Mouse (Mus musculus): Measurements from ENCODE around the gene Foxn1.

Foxn1 gene

DNA sequence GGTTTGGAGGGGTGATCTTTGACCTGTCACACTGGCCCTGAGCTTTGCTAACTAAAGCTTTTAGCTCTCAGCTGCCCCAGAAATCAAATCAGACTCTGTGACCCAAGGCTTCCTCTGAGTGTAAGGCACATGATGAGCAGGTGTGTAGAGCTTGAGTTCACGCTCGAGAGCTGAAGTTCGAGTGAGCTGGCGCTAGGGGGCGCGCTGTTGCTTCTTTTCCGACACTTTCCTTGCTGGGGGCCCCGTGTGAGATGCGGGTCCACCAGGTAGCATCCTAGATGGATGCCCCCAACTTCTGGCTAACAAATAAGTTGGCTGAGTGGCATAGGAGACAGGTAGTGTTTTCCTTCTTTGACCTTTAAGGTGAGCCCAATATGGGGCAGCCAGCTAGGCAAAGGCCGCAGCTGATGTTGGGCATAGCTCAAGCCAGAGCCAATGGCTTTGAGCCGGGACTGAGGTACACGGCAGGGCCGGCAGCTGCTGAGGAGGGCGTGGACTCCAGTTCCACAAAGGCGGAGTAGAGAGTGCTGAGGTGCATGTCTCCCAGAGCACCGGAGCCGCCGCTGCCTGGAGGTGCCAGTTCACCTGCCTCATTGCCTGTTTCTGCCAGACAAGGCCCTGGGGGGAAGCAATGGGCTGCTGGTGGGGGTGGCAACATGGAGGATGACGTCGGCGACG lies 27.9 kb downstream of the Foxn1 start:
- no peak for DNase-seq (ENCODE audit: low spot score)

DNA sequence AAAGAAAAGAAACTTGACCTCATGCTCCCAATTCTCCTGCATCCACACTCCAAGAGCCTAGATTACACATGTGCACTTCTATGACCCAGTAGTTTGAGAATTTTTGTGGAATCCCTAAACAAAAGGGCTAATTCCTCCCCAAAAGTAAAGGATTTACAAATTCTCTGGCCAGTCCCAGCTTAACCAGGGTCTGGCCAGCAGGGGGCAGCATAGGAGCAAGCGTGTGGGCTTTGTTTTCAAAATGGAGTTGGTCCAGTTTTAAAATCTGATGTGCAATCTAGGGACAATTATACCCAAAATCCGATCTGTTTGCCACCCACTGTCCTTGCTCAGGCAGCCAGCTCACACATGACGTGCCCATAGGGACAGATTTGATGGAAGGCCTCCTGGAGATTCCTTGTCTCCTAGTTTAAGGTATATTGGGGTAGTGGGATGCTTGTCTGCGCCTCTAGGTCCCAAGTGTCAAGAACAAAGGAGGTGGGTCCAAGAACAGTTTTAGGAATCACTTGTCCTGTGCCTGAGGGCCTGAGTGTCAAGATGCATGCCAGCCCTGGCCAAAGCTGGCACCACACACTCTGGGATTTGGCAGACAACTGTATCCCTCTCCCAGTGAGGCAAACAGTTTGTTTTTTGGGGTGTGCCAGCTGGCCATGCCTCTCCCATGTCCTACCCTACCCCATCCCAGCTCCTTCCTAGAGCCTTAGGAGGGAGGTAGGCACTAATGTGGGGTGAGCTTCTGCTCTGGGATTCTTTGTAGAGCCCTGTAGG lies 30.7 kb downstream of the Foxn1 start:
- DNase-seq (ENCODE audit: low spot score): peak; percentile 72

DNA sequence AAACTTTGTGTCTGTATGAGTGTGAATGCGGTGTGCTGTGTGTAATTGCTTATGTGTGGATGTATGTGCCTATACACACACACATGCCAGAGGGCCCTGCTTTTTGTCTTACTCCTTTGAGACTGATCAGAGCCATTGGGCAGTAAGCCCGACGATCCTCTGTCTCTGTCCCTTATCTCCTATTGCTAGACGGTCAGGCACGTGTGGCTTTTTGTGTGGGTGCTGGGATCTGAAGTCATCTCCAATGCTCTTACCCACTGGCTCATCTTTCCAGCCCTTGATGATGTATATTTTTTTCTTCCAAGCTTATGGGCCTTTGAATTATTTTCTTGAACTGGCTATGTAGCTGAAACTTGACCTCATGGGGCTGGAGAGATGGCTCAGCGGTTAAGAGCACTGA lies 31.5 kb downstream of the Foxn1 start:
- no peak for DNase-seq (ENCODE audit: low spot score)

DNA sequence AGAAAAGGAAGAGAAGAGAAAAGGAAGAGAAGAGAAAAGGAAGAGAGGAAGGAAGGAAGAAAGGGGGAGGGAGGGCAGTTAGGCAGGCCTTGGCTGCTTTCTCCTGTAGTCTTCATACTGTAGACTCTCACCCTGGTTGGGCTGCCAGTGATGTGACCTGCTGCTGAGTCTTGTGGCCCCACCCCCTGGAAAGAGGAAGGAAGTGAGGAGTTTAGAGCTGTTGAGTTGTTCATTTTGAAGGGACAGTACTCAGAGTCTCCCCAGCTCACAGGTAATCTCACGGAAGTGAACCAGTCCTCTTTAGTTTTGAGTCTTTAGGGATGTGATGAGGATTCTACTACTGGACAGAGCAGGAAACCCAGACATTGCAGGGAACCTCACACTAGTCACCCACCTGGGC lies 33.3 kb downstream of the Foxn1 start:
- no peak for DNase-seq (ENCODE audit: low spot score)

DNA sequence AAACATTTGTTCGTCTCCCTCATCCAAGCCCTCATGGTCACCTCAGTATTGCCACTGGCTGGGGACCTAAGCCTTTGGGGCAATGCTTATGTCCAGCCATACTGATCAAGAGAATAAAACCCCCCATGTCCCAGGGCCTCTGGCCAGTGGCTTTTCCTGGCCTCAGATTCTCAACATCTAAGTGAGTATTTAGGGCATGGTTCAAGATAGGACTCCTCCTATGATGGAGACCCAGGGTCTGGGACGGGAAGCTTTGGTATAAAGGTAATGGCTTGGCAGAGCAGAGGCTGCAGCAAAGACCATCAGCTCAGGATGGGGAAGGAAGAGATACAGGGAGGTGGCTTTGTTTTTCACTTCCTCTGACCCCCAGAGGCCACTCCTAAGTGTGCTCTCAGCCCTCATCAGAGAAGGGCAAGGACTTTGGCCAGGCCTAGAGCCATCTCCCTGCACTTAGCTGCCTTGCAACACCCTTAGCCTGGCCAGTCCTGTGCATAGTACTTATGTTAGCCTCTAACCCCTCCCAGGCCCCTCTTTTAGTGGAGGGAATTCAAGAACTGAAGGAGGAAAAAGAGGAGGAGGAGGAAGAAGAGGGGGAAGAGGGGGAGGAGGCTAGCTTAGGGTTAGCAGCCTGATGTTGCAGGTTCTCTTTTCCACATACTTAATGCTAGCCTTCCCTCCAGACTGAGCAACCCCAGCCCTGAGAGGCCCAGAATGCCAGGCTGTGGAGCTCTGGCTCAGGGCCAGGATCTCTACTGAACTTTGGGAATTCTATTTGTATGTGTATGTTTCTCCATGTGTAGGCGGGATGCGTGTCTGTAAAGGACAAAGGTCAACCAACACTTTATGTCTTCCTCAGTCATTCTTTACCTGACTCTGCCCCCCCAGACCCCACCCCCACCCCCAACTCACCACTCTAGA lies 36.7 kb downstream of the Foxn1 start:
- DNase-seq (ENCODE audit: low spot score): no peak

DNA sequence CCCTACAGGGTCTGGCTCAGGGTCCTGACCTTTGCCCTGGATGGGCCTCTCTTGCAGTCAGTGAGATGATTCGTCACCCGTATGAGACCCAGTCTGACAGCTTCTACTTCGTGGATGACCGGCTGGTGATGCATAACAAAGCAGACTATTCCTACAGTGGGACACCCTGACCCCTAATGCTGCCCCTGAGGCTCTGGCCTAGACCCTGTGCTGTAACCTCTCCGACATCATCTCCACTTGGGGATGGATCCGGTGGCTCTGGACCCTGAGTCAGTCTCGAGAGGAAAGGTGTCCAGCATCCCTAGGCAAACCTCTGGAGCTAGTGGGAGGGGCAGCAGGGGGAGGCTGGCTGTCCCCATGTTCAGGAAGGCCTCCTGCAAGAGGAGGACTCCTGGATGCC lies 37.9 kb downstream of the Foxn1 start:
- DNase-seq (ENCODE audit: low spot score): no peak

DNA sequence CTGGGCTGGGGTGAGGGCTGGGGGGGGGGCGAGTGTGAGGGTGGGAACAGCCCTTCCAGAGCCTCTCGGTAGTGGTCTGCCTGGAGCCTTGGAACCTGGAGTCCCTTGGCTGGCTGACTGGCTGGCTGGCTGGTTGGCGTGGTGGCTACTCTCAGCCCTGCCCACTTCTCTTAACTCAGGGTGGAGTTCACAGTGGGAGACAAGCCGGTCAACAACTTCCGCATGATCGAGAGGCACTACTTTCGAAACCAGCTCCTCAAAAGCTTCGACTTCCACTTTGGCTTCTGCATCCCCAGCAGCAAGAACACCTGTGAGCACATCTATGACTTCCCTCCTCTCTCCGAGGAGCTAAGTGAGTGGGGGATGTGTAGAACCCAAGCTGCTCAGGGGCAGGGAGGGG lies 38.5 kb downstream of the Foxn1 start:
- DNase-seq (ENCODE audit: low spot score): no peak

DNA sequence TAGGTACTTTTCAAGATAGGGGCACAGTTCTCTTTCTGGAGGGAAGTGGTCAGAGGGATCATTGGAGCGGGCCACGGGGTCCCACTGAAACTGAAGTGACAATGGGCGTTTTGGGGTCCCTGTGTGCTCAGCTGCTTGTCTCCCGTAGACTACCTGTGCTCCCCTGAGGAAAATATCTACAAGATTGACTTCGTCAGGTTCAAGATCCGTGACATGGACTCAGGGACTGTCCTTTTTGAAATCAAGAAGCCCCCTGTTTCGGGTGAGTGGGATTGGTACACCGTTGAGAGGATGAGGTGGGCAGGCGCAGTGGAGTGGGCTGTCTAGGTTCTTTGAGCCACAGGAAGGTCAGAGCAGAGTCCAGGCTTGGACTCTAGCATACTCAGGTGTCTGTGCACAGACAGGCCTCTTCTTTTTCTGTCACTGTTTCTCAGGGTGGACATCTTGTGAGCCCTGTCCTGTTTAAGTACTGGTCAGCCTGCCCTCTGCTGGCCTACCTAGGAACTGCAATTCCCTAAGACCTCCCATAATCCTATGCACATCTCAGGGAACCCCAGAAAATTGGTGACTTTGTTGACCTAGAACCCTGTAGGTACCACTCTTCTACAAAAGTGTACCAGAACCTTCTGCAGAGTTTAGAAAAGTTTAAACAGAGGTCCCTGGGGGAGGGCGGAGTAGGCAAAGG lies 39.1 kb downstream of the Foxn1 start:
- peak; percentile 80 for DNase-seq (ENCODE audit: low spot score)

DNA sequence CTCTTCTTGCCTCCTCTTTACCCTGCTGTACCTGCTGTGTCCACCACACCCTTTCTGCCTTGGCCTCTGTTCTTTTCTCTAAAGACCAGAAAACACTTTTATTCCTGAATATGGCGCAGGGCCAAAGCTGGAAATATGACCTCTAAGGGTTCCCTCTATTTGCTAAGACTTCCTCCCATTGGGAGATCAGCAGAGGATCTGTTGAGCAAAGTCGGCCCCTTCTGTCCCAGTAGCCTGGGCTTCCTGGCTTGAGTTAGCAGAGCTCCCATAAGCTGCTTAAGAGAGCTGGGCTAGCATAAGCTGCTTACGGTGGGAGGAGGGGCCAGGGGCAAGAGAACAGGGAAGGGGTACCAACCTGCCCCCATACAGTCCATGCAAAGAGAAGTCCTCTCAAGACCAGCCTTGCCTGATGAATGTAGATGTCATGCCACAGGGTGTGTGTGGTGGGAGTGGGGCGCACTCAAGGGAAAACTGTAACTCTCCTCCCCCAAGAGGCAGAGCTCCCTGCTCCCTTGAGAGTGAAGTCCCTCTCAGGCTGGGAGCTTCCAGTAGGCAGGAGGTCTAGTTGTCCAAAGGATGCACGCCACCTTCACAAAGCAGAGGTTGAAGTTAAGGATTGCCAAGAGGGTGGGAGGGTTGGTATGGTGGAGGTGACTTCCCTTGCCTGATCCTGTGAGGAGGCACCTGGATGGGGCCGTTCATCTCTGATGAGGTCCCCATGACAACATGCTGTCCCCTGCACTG lies 39.9 kb downstream of the Foxn1 start:
- DNase-seq (ENCODE audit: low spot score): no peak

DNA sequence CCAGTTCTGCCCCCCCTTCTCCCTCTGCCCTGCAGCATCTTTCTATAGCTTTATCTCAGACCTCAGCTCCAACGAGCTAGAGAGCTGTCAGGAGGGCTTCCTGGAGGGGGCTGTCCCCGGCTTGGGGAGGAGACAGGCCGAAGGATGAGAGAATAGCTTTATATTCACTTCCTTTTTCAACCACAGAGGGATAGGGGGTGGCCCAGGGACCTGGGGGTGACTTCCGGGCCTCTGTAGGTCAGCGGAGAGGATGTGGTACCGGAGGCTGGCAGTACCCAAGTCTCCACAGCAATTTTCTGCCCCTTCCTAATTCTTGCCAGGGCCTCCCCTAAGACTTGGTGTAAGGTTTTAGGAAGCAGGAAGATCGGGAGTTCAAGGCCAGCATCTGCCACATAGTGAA lies 40.6 kb downstream of the Foxn1 start:
- DNase-seq (ENCODE audit: low spot score): no peak

DNA sequence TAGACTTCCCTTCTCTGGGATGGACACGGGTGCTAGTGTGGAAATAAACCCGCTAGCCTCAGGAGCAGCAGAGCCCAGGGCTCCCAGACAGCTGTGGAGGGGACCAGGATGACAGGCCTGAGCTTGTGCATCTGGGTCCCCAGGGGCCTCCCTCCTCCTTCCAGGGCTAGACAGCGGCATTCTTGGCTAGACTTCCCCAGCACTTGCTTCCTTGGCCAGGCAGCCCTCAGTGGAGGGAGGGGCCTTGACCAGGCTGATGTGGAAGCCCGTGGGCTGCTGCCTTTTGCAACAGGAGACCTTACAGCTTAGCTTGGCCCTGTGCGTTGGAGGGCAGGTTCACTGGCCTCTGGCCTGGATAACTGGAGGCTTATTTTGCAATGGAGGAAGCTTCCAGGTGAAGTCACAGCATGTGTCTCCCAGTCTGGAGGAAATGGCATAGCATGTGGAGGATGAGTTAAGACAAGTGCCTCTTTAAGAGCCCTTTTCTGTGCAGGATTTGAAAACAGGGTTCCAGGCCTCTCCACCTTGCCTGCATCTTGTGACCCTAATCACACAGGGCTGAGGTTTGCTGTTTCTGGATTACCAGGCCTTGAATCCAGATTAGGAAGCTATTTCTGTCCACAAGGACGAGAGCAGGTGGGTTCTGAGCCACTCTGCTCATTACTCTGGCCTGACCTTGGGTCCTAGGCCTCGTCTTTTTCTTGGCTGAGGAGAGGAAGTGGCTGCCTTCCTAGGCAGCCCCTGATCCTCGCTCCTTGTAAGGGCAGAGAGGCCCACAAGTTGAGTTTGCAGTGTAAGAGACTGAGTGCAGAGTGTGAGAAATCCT lies 41.3 kb downstream of the Foxn1 start:
- peak; percentile 68 for DNase-seq (ENCODE audit: low spot score)

DNA sequence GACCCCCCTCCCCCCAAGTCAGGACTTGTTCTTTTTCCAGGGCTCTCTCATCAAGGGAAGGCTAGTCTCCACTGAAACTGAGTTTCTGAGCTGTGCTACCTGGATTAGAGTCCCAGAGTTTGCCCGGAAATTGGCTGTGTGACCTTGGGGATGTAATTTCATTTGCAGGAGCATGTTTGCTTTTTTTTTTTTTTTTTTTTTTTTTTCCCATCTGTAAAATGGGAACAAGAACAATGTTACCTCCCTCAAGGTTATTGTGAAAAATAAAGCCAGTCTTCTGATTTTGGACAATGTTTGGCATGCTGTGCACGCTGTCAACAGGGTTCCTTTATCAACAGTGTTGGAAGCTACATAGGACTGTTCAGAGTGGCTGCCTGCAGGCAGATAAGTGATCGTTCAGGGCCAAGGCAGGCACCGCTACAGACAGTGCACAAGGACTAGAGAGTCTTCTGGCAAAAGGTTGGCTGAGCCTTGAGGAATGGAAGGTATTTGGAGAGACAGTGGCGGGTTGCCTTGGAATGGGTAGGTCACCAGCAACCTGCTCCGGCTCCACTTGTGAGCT lies 41.9 kb downstream of the Foxn1 start:
- DNase-seq (ENCODE audit: low spot score): no peak

DNA sequence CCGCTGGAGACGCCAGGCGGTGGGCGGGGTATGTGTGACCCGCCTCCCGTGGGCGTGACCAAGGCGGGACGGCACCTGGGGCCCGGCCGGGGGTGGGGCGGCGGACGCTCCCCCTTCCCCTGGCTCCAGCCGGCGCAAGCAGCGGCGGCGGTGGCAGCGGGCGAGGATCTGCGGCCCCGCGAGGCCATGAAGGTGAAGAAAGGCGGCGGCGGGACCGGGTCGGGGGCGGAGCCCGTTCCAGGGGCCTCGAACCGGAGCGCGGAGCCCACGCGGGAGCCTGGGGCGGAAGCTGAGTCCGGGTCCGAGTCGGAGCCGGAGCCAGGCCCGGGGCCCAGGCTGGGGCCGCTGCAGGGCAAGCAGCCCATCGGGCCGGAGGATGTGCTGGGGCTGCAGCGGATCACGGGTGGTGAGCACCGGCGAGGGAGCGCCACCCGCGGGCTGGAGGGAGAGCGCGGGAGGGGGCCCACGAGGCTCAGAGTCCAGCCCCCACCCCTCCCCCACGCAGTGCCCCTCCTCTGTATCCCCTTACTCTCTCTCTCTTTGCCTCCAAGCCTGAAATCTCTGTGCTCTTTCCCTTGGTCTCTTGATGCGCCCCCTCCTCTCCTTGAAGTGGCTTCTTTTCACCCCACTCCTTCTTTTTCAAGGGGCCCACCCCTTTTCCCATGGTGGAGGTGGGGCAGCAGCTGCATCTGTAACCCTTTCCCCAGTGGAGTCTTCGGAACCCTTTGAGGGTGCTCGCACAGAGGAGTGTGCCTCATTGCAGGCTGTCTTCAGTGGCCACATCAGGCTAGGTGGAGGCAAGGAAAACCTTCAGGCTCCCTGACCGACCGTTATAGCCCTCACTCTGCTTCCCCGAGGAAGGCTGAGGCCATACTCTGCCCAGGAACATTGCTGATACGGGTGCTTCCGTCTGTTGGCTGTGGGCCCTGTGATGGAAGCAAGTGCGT lies 42.7 kb downstream of the Foxn1 start, which contains the start of gene Unc119:
TSS of gene Unc119 (plus strand) at position 102 of the 947 bp plus-strand sequence.
- peak; percentile 82 for DNase-seq (ENCODE audit: low spot score)

DNA sequence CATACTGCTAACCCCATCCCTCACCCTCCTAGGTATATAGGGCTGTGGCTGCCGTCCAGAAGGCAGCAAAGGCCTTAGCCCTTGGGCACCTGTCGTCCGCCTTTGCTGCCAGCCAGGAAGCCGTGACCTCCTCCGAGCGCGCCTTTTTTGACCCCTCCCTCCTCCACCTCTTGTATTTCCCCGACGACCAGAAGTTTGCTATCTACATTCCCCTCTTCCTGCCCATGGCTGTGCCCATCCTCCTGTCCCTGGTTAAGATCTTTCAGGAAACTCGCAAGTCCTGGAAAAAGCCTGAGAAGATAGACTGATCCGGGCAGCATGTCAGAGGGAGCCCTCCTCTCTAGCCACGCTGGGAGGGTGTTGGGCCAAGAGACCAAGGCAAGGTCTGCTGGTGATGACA lies 44.7 kb downstream of the Foxn1 start:
- DNase-seq (ENCODE audit: low spot score): no peak

DNA sequence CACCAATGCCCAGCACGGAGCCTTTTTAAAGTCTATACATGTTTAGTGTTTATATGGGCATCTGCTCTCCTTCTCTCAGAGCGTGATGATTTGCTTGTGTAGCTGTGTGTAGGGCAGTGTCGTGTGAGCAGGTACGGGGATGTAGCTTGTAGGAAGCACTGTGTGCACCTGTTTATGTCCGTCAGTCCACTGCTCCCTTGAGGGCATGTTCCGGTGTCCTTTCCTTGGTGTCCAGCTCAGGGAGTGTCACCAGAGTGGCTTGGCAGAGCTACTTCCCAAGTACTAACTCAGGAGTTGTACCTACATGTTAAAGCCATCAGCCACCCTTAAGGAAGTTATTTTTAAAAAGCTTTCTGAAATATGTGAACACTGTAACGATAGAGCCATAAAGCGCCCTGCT lies 49.3 kb downstream of the Foxn1 start:
- DNase-seq (ENCODE audit: low spot score): no peak

DNA sequence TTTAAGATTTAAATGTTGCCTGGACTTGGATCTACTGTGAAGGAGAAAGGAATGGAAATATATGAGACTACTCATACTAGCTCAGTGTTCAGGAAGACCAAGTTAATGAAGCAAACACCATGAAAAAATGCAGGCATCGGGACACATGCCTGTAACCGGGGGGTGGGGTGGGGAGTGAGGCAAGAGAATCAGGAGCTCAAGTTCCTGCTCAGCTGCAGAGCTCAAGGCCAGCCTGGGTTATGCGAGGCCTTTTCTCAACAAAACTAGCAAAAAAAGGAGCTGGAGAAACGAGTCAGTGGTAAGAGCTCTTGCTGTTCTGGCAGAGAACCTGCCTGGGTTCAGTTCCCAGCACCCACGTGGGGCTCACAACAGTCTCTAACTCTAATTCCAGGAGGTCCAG lies 52.4 kb downstream of the Foxn1 start:
- DNase-seq (ENCODE audit: low spot score): no peak

DNA sequence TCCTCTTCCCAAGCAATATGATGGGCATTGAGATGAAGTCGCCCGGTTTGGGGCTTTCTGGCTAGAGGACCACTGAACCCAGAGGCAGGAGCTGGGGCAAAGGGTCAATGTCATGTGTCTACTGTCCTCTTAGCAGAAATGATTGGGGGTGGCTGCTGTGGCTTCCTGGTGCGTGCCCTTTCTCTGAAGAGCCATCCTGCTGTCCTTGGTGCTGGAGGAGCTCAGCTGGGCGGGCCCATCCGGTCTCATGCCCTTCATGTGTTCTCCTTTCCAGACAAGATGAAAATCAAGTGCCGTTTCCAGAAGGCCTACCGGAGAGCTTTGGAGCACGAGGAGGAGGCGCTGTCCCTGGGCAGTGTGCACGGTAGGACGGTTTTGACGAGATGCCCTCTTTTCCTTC lies 53.7 kb downstream of the Foxn1 start:
- no peak for DNase-seq (ENCODE audit: low spot score)

DNA sequence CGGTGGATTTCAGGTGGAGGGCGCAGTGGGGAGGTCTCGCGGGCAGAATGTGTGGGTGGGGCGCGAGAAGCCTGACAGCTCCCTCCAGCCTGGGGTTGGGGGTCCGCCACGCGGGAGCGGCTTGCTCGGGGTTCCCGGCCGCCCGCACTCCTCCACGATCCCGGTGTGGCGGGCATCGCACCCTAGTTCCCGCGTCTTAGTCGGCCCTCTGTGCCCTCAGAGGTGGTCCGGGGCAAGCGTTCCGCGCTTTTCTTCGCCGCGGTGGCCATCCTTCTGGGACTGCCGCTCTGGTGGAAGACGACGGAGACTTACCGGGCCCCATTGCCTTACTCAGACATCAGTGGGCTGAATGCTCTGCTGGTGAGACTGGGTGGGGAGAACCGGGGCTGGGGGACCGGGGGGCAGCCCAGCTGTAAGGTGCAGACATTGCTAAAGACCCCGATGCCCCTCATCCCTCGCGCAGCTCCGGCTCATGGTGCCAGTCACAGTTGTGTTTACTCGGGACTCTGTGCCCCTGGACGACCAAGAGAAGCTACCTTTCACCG lies 57.8 kb downstream of the Foxn1 start:
- DNase-seq (ENCODE audit: low spot score): no peak
